Mouse (Mus musculus) ovary, postnatal 14 days (tissue): ENCODE measurements at regions not wholly inside any gene's neighbourhood (a gene's known extent, or its start where the extent isn't known, plus 50 kb on each side); places are given as distances from the start of the nearest gene placed in this dataset.

Source experiments
- DNase-seq: peaks from one replicate; pipeline ENCODE4 v3.0.0; 2022; ENCODE audit warnings: low spot score

GRCm38 (mm10) chr7:124455659-124456058, 473.0 kb downstream of the Hs3st4 start:
- no peak for DNase-seq

- no peak for DNase-seq
Observed at GRCm38 (mm10) chr7:124487326-124487725, 504.7 kb downstream of the Hs3st4 start.

- DNase-seq: no peak
Observed at GRCm38 (mm10) chr7:124491109-124491793, 508.6 kb downstream of the Hs3st4 start.

GRCm38 (mm10) chr7:124491851-124492390, 509.3 kb downstream of the Hs3st4 start:
- no peak for DNase-seq

GRCm38 (mm10) chr7:124500636-124501035, 518.0 kb downstream of the Hs3st4 start:
- DNase-seq: no peak

GRCm38 (mm10) chr7:124502760-124503159, 520.1 kb downstream of the Hs3st4 start:
- no peak for DNase-seq

- DNase-seq: no peak
Observed at GRCm38 (mm10) chr7:124549038-124549437, 566.4 kb downstream of the Hs3st4 start.

- no peak for DNase-seq
Observed at GRCm38 (mm10) chr7:124557213-124557612, 574.5 kb downstream of the Hs3st4 start.

- DNase-seq: no peak
Observed at GRCm38 (mm10) chr7:124570804-124571203, 588.1 kb downstream of the Hs3st4 start.

GRCm38 (mm10) chr7:124573666-124574065, 591.0 kb downstream of the Hs3st4 start:
- peak; percentile 11 for DNase-seq

GRCm38 (mm10) chr7:124581342-124581741, 598.7 kb downstream of the Hs3st4 start:
- DNase-seq: no peak

GRCm38 (mm10) chr7:124585296-124585695, 602.6 kb downstream of the Hs3st4 start:
- no peak for DNase-seq

- no peak for DNase-seq
Observed at GRCm38 (mm10) chr7:124591369-124591768, 608.7 kb downstream of the Hs3st4 start.

- no peak for DNase-seq
Observed at GRCm38 (mm10) chr7:124593462-124593861, 610.8 kb downstream of the Hs3st4 start.

- DNase-seq: no peak
Observed at GRCm38 (mm10) chr7:124600767-124601166, 618.1 kb downstream of the Hs3st4 start.

GRCm38 (mm10) chr7:124604581-124604980, 621.9 kb downstream of the Hs3st4 start:
- no peak for DNase-seq

- no peak for DNase-seq
Observed at GRCm38 (mm10) chr7:124605978-124606377, 623.3 kb downstream of the Hs3st4 start.

- DNase-seq: no peak
Observed at GRCm38 (mm10) chr7:124607061-124607460, 624.4 kb downstream of the Hs3st4 start.

GRCm38 (mm10) chr7:124610437-124610836, 627.8 kb downstream of the Hs3st4 start:
- no peak for DNase-seq

- DNase-seq: no peak
Observed at GRCm38 (mm10) chr7:124647131-124647530, 664.5 kb downstream of the Hs3st4 start.

- DNase-seq: no peak
Observed at GRCm38 (mm10) chr7:124667180-124667968, 684.7 kb downstream of the Hs3st4 start.

GRCm38 (mm10) chr7:124668058-124668457, 685.4 kb downstream of the Hs3st4 start:
- no peak for DNase-seq

GRCm38 (mm10) chr7:124670477-124670876, 687.8 kb downstream of the Hs3st4 start:
- no peak for DNase-seq
